Mouse (Mus musculus) small intestine, adult 2 months (tissue): ENCODE measurements at regions not wholly inside any gene's neighbourhood (a gene's known extent, or its start where the extent isn't known, plus 50 kb on each side); places are given as distances from the start of the nearest gene placed in this dataset.

ENCODE experiments used
- CTCF ChIP-seq: fragments of 200-500 bp; IDR thresholded peaks from 2 replicates; pipeline ENCODE4 v1.5.1; 2012; ENCODE audit warnings: low read depth, mild to moderate bottlenecking, control low read depth, inconsistent platforms, low read length, moderate library complexity, mixed read lengths; ENCODE audit not compliant: insufficient replicate concordance, insufficient read length; ENCODE audit errors: extremely low read depth
- POLR2A ChIP-seq: fragments of 200-500 bp; IDR thresholded peaks from 2 replicates; pipeline ENCODE4 v1.6.1; 2012; ENCODE audit warnings: low read depth, mild to moderate bottlenecking, control low read depth, inconsistent platforms, low read length, moderate library complexity

DNA sequence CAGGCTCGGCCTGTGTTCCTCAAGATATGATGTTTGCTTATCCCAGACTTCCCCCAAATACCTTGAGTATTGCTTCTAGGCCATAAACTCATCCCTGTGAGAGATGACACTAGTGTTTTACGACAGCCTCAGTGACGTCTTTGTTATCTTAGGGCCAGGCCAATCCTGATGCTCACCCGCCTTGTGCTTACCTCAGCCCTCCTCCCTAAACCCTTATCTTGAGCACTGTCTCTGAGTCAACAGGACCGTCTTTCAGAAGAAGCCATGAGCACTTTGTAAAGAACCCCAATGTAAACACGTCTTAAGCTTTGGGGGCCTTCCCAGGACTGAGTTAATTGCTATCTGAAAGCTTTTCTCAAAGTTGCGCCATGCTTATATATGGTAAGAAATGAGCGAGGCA lies 212.3 kb upstream of the Prickle1 start:
- TF ChIP-seq CTCF (no peak), POLR2A (no peak)
